Mouse (Mus musculus) G1E (cell line): ENCODE data around the gene Actn2. TPM values are rescaled to one million over a fixed set of nuclear protein-coding genes. Genes with fewer than 3 reads are reported as not detected.

Source experiments
- ATAC-seq: 2 replicates; pipeline ENCODE4 v1.8.0; 2016; ENCODE audit warnings: mild to moderate bottlenecking; ENCODE audit not compliant: insufficient number of reproducible peaks, poor library complexity, low FRiP score, severe bottlenecking; ENCODE audit errors: extremely low read depth
- DNase-seq: peaks from one replicate; pipeline ENCODE4 v3.0.0; 2012; ENCODE audit warnings: low spot score
- H3K27me3 ChIP-seq: 2 replicates; pipeline ENCODE4 v1.6.1; 2012; ENCODE audit warnings: mild to moderate bottlenecking, low read length, inconsistent platforms; ENCODE audit not compliant: insufficient read depth
- H3K36me3 ChIP-seq: replicated peaks from 2 replicates; pipeline ENCODE3; 2012; ENCODE audit warnings: mild to moderate bottlenecking, inconsistent platforms
- H3K4me1 ChIP-seq: 2 replicates; pipeline ENCODE4 v1.6.1; 2012; ENCODE audit warnings: low read depth, low read length, inconsistent platforms, mixed read lengths; ENCODE audit not compliant: insufficient read depth
- H3K4me3 ChIP-seq: 2 replicates; pipeline ENCODE4 v1.5.1; 2012; ENCODE audit warnings: low read depth, mild to moderate bottlenecking, inconsistent platforms, low read length, moderate library complexity, mixed read lengths
- H3K9me3 ChIP-seq: replicated peaks from 2 replicates; pipeline ENCODE4 v1.6.1; 2012; ENCODE audit warnings: inconsistent platforms
- CTCF ChIP-seq: IDR thresholded peaks from 2 replicates; pipeline ENCODE4 v1.5.1; 2012; ENCODE audit warnings: low read depth, low read length, inconsistent platforms, mixed read lengths
- GATA1 ChIP-seq: IDR thresholded peaks from 2 replicates; pipeline ENCODE4 v1.6.1; 2012; ENCODE audit warnings: borderline replicate concordance, low read length, inconsistent platforms, mixed read lengths
- GATA2 ChIP-seq: IDR thresholded peaks from 2 replicates; pipeline ENCODE4 v1.6.1; 2012; ENCODE audit warnings: low read depth, low read length, inconsistent platforms, borderline replicate concordance
- POLR2AphosphoS5 ChIP-seq: IDR thresholded peaks from 2 replicates; pipeline ENCODE4 v1.6.1; 2012; ENCODE audit warnings: low read depth, low read length, inconsistent platforms; ENCODE audit not compliant: insufficient replicate concordance
- TAL1 ChIP-seq: conservative IDR thresholded peaks from 2 replicates; pipeline ENCODE4 v1.6.1; 2012; ENCODE audit warnings: low read depth, low read length, inconsistent platforms, mixed read lengths
- polyA plus RNA-seq: library from polyadenylated mRNA; stranded (reverse); fragments of >175 nt; gene quantifications from 2 replicates; pipeline ENCODE4 v1.2.3, GENCODE M21; 2012
- total RNA-seq, 2 experiments: library from RNA; stranded (forward) in 1 of 2; stranded (reverse) in 1 of 2; fragments of 200-1000 nt in 1 of 2; fragments of >200 nt in 1 of 2; fragmentation: Nextera tagmentation in 1 of 2; gene quantifications; 2 replicates each; pipeline ENCODE4 v1.2.3; 2014 to 2017

Actn2 gene
- total and polyA plus RNA-seq, 3 experiments, result 0.30 to 0.55 TPM; not detected in 1

DNA sequence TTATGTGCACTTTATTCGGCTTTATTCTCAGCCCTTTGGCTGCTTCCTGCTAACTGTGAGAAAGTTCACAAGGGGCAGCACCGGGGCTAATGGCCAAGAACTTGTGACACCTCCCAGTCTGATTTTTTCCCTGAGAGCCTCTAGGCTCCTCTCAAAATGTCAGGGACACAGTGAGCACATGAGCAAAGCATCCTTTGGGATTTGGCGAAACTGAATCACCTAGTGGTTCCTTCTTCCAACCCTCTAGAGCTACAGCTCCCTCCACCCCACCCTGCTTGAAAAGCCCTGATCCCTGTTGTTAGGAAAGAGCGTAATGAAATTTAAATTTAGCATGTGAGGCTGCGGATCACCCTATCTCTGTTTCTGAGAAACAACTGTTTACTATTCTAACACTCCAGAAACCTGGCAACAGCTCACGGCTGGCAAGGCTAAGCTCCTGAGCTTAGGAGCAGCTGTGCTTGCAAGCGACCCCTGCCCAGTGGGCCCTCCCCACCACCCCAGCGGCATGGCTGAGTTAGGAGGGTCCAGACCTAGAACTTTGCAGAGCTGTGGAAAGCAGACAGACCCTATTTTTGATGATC, 28.6 kb upstream of the Actn2 start:
- Histone ChIP-seq H3K36me3 (no peaks in the 10 kb centered on the region), H3K4me3 (no peak overlapping the region), H3K9me3 (no peaks in the 10 kb centered on the region), H3K27me3 (peaks cover 3% of the 10 kb centered on the region; the same call in 1 of the 2 replicates), H3K4me1 (peaks cover 2% of the 10 kb centered on the region; the same call in 1 of the 2 replicates)
- TF ChIP-seq TAL1 (no peak), GATA1 (no peak), POLR2AphosphoS5 (no peak), GATA2 (no peak), CTCF (no peak)
- DNase-seq (no peak), ATAC-seq (no peak)

DNA sequence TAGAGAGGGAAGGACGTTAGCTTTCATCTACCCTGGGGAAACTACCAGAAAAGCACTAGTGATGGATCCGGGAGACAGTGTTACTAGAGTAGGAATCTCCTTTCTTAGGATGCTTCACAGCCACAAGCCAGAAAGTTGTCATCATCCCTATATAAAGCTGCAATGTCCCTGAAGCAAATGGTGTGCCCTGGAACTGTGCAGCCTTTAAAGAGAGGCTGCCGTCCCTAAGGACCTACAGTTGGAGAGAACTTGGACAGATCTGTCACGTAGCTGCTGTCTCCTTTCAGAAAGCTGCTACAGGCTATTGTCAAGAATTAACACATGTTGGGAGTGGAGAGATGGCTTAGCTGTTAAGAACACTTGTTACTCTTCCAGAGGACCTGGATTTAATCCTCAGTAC, 20.9 kb upstream of the Actn2 start:
- H3K9me3 ChIP-seq, result no peaks in the 10 kb centered on the region
- H3K27me3 ChIP-seq, result peaks cover 7% of the 10 kb centered on the region; the same call in 1 of the 2 replicates
- no peak for TF ChIP-seq GATA1
- no peak overlapping the region for H3K4me3 ChIP-seq
- no peaks in the 10 kb centered on the region for H3K4me1 ChIP-seq
- DNase-seq, result no peak
- no peak for ATAC-seq
- H3K36me3 ChIP-seq, result no peaks in the 10 kb centered on the region

DNA sequence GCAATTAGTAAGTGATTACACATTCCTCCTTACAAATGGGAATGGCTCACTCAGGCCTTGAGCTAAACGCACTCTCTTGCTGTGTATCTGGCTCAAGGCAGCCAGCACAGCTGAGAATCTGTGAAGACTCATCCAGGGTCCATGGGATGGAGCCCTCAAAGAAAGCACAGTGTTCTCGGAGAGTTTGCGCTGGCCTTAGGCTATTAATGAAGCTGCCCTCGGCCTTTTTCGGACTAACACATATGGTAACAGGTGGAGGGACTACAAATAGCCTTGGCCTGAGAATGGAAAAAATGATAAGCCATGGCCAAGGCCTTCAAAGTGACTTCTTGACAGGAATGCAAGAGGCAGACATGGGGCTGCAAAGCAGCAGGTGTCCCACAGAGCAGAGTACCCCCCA, 17.0 kb upstream of the Actn2 start:
- Histone ChIP-seq H3K36me3 (no peaks in the 10 kb centered on the region), H3K4me1 (no peaks in the 10 kb centered on the region), H3K9me3 (no peaks in the 10 kb centered on the region), H3K4me3 (no peak overlapping the region), H3K27me3 (peaks cover 7% of the 10 kb centered on the region)
- TF ChIP-seq TAL1 (no peak), CTCF (no peak), GATA2 (no peak), GATA1 (no peak), POLR2AphosphoS5 (no peak)
- no peak for ATAC-seq
- DNase-seq, result no peak

DNA sequence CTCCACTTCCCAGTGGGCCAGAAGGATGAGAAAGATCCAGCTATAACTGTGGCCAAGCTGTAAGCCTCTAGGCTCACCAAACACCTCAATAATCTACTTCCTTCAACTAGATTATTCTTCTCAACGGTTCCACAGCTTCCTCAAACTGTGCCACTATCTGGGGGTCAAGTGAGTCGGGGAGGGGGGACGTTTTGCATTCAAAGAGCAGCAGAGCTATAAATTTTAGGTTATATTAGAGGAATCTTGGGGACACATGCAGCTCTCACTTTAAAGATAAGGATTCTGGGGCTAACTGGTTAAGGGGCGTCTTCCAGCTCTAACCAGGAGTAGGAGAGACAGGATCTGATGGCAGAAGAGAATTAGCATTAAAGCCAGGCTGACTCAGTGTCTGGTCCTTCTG, 15.6 kb upstream of the Actn2 start:
- H3K9me3 ChIP-seq, result no peaks in the 10 kb centered on the region
- peaks cover 9% of the 10 kb centered on the region for H3K27me3 ChIP-seq
- H3K36me3 ChIP-seq, result no peaks in the 10 kb centered on the region
- DNase-seq (no peak), ATAC-seq (no peak)
- no peak overlapping the region for H3K4me3 ChIP-seq
- TF ChIP-seq POLR2AphosphoS5, result no peak
- H3K4me1 ChIP-seq, result no peaks in the 10 kb centered on the region

DNA sequence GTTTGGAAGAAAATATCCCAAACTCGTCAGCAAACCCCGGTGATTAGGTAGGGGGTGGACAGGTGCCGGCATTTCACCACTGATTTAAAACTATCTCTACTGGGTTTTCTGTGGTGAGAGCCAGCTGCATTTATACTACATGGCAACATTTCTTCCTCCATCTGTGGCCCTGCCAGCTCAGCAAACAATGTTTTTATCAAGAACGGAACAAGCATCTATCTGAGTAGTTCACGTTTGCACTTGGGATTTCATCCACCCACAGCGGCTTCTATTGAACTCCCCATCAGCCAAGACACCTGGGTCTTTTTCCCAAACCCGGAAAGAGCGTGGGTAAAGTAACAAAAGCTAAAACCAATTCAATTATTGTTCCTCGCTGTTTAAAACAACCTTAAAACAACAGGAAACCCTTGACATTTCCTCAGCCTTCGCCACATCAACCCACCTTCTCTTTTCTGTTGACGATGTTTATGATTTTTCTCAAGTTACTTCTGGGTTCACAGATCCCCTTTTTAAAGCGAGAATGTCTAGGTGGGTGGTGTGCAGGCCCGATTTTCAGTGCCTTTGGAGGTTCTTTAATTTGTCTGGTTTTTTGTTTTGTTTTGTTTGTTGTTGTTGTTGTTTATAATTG, 8.8 kb upstream of the Actn2 start:
- H3K9me3 ChIP-seq, result no peaks in the 10 kb centered on the region
- TF ChIP-seq TAL1 (no peak), POLR2AphosphoS5 (no peak), GATA1 (no peak), GATA2 (no peak), CTCF (no peak)
- H3K27me3 ChIP-seq, result peaks cover 11% of the 10 kb centered on the region; the same call in 1 of the 2 replicates
- ATAC-seq (no peak), DNase-seq (no peak)
- no peaks in the 10 kb centered on the region for H3K4me1 ChIP-seq
- H3K4me3 ChIP-seq, result no peak overlapping the region
- no peaks in the 10 kb centered on the region for H3K36me3 ChIP-seq

DNA sequence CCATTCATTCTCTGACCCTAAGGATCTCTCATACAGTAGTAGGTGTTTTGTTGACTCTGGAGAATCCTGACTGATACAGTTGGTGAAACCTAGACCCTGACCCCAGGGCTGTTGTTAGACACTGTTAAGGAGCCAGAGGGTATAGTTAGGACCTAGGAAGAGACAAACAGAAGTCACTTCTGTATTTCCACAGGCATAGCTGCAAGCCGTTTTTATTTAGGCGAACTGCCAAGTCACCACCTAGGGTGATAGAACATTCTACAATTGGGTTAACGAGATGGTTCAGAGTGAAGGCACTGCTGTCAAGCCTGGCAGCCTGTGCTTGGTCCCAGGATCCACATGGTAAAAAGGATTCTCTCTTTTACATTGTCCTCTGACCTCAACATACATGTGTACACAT, 6.3 kb upstream of the Actn2 start:
- ATAC-seq (no peak), DNase-seq (no peak)
- Histone ChIP-seq H3K9me3 (no peaks in the 10 kb centered on the region), H3K27me3 (peaks cover 10% of the 10 kb centered on the region; the same call in 1 of the 2 replicates), H3K4me3 (no peak overlapping the region), H3K4me1 (no peaks in the 10 kb centered on the region), H3K36me3 (no peaks in the 10 kb centered on the region)
- TF ChIP-seq CTCF (no peak), TAL1 (no peak), GATA1 (no peak), GATA2 (no peak), POLR2AphosphoS5 (no peak)
